Mouse (Mus musculus) ES-E14 (cell line): ENCODE measurements around the gene Galnt2.

ENCODE experiments used
- CHD2 ChIP-seq: IDR thresholded peaks from 2 replicates; pipeline ENCODE4 v1.6.1; 2014; ENCODE audit warnings: mild to moderate bottlenecking, low read depth, low read length, inconsistent platforms
- ZC3H11A ChIP-seq: IDR thresholded peaks from 2 replicates; pipeline ENCODE4 v1.6.1; 2012; ENCODE audit warnings: low read depth, mild to moderate bottlenecking, inconsistent platforms, low read length, borderline replicate concordance

DNA sequence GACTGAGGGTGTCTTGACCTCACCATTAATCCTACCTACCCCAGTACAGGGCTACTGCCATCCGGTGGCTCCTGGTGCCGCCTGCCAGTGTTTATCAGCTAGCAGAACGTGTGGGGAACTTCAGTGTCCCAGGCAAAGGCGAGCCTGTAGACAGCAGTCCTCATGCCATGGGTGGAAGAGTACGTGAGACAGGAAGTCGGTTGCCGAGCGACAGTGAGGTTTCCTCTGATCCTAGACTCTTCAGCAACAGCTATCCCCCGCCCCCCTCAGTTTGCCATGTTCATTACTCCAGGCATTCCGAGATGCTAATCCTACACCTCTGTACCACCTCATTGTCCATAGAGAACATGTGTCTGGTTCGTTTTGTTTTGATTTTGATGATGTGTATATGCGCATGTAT, 29.2 kb downstream of the Galnt2 start:
- TF ChIP-seq ZC3H11A (no peak), CHD2 (no peak)
